Mouse (Mus musculus) adrenal gland, adult 8-10 months (tissue): ENCODE data around the gene Rap2a. TPM values are rescaled to one million over a fixed set of nuclear protein-coding genes. Genes with fewer than 3 reads are reported as not detected.
A peak's percentile ranks its signal among the peaks of the same experiment; 100 is the strongest.

Source experiments
- DNase-seq: peaks from one replicate; pipeline ENCODE4 v3.0.0; 2022
- total RNA-seq, 4 experiments: library from RNA; stranded (reverse); gene quantifications; 2 replicates each; pipeline ENCODE4 v1.2.4; 2022

The Rap2a gene
- total RNA-seq, 4 experiments from 2014 or later, result 18.7 to 22.9 (median 20.3) TPM

- DNase-seq, result no peak
Measured at GRCm38 (mm10) chr14:120500021-120500560, 21.8 kb downstream of the Rap2a start.

GRCm38 (mm10) chr14:120500791-120501190 is 22.5 kb downstream of the Rap2a start:
- DNase-seq, result no peak

GRCm38 (mm10) chr14:120503641-120504040 is 25.4 kb downstream of the Rap2a start:
- no peak for DNase-seq

- DNase-seq, result no peak
Measured at GRCm38 (mm10) chr14:120504423-120504822, 26.2 kb downstream of the Rap2a start.

- DNase-seq, result no peak
Measured at GRCm38 (mm10) chr14:120504928-120505461, 26.8 kb downstream of the Rap2a start.

GRCm38 (mm10) chr14:120505918-120506317 is 27.7 kb downstream of the Rap2a start:
- no peak for DNase-seq

- no peak for DNase-seq
Measured at GRCm38 (mm10) chr14:120507516-120507915, 29.3 kb downstream of the Rap2a start.

GRCm38 (mm10) chr14:120508566-120509365 is 30.5 kb downstream of the Rap2a start:
- no peak for DNase-seq

- DNase-seq, result no peak
Measured at GRCm38 (mm10) chr14:120509366-120509640, 31.1 kb downstream of the Rap2a start.

- no peak for DNase-seq
Measured at GRCm38 (mm10) chr14:120511821-120512220, 33.6 kb downstream of the Rap2a start.

- DNase-seq, result peak; percentile 11
Measured at GRCm38 (mm10) chr14:120514821-120515271, 36.6 kb downstream of the Rap2a start.

- DNase-seq, result peak; percentile 30
Measured at GRCm38 (mm10) chr14:120515376-120515775, 37.1 kb downstream of the Rap2a start.

GRCm38 (mm10) chr14:120518706-120519105 is 40.5 kb downstream of the Rap2a start:
- DNase-seq, result no peak

- no peak for DNase-seq
Measured at GRCm38 (mm10) chr14:120519921-120520320, 41.7 kb downstream of the Rap2a start.

GRCm38 (mm10) chr14:120520843-120521242 is 42.6 kb downstream of the Rap2a start:
- no peak for DNase-seq

- no peak for DNase-seq
Measured at GRCm38 (mm10) chr14:120523296-120523695, 45.1 kb downstream of the Rap2a start.

GRCm38 (mm10) chr14:120525644-120526043 is 47.4 kb downstream of the Rap2a start:
- no peak for DNase-seq

- no peak for DNase-seq
Measured at GRCm38 (mm10) chr14:120533301-120533700, 55.1 kb downstream of the Rap2a start.

- no peak for DNase-seq
Measured at GRCm38 (mm10) chr14:120534841-120535271, 56.6 kb downstream of the Rap2a start.

- DNase-seq, result no peak
Measured at GRCm38 (mm10) chr14:120535446-120535845, 57.2 kb downstream of the Rap2a start.

- DNase-seq, result no peak
Measured at GRCm38 (mm10) chr14:120535924-120536323, 57.7 kb downstream of the Rap2a start.

- no peak for DNase-seq
Measured at GRCm38 (mm10) chr14:120539128-120539527, 60.9 kb downstream of the Rap2a start.

- no peak for DNase-seq
Measured at GRCm38 (mm10) chr14:120539626-120540025, 61.4 kb downstream of the Rap2a start.

GRCm38 (mm10) chr14:120542445-120542844 is 64.2 kb downstream of the Rap2a start:
- no peak for DNase-seq
